Mouse (Mus musculus): ENCODE measurements around the gene Ell3. TPM values are rescaled to one million over a fixed set of nuclear protein-coding genes. Genes with fewer than 3 reads are reported as not detected.

The Ell3 gene
- polyA plus RNA-seq, 1 experiment: 1.3 TPM

Other genes with a start within 250 kb of the Ell3 start
- 41.6 and 41.7 TPM in 2 replicates for gene Trp53bp1, start 172.9 kb downstream of the Ell3 start, polyA plus RNA-seq (2012; rRNA removed)
- 7.5 and 15.9 TPM in 2 replicates for gene Map1a, start 154.7 kb downstream of the Ell3 start, polyA plus RNA-seq (2012; rRNA removed)
- gene Ppip5k1, start 88.9 kb downstream of the Ell3 start, polyA plus RNA-seq (2012; rRNA removed): 25.3 and 27.1 TPM in 2 replicates
- gene Ckmt1, start 86.6 kb downstream of the Ell3 start, polyA plus RNA-seq (2012; rRNA removed): 64.1 and 65.3 TPM in 2 replicates
- gene Strc, start 57.1 kb downstream of the Ell3 start, polyA plus RNA-seq (2012; rRNA removed): 0.10 and 0.14 TPM in 2 replicates
- gene Pdia3, start 30.5 kb downstream of the Ell3 start, polyA plus RNA-seq (2012; rRNA removed): 173 and 200 TPM in 2 replicates
- gene Catsper2, start 30.5 kb downstream of the Ell3 start, polyA plus RNA-seq (2012; rRNA removed): 2.2 and 2.7 TPM in 2 replicates
- 328 and 503 TPM in 2 replicates for gene Serf2, start 4.9 kb upstream of the Ell3 start, polyA plus RNA-seq (2012; rRNA removed)
- gene Hypk, start 9.0 kb upstream of the Ell3 start, polyA plus RNA-seq (2012; rRNA removed): 22.9 and 28.2 TPM in 2 replicates
- gene Serinc4, start 12.5 kb upstream of the Ell3 start, polyA plus RNA-seq (2012; rRNA removed): 0.52 and 0.59 TPM in 2 replicates
- 23.0 and 28.6 TPM in 2 replicates for gene Mfap1b, start 29.8 kb upstream of the Ell3 start, polyA plus RNA-seq (2012; rRNA removed)
- gene Mfap1a, start 62.4 kb upstream of the Ell3 start, polyA plus RNA-seq (2012; rRNA removed): 14.4 and 21.3 TPM in 2 replicates
- gene Wdr76, start 62.4 kb upstream of the Ell3 start, polyA plus RNA-seq (2012; rRNA removed): 3.7 and 4.1 TPM in 2 replicates